Mouse (Mus musculus) liver, embryonic 13.5 days (tissue): ENCODE results near the gene Ift81. TPM values are rescaled to one million over a fixed set of nuclear protein-coding genes. Genes with fewer than 3 reads are reported as not detected.
A peak's percentile ranks its signal among the peaks of the same experiment; 100 is the strongest.

Experiments used
- ATAC-seq: fragments of 200-750 bp; cut with Nextera tagmentation; 2 replicates; pipeline ENCODE4 v1.8.0; 2017; ENCODE audit warnings: low read depth, mild to moderate bottlenecking, moderate number of reproducible peaks, moderate library complexity
- DNase-seq: peaks from one replicate; pipeline ENCODE4 v3.0.0; 2022
- H3K27ac ChIP-seq: fragments of 300-500 bp; sonication (generic); 2 replicates; pipeline ENCODE4 v1.5.1; 2015; ENCODE audit warnings: moderate library complexity, mild to moderate bottlenecking, inconsistent platforms
- H3K27me3 ChIP-seq: fragments of 300-500 bp; sonication (generic); 2 replicates; pipeline ENCODE4 v1.6.1; 2015; ENCODE audit warnings: mild to moderate bottlenecking, inconsistent platforms
- H3K36me3 ChIP-seq: fragments of 300-500 bp; sonication (generic); 2 replicates; pipeline ENCODE4 v1.6.1; 2015; ENCODE audit warnings: mild to moderate bottlenecking, inconsistent platforms
- H3K4me1 ChIP-seq: fragments of 300-500 bp; sonication (generic); replicated peaks from 2 replicates; pipeline ENCODE4 v1.6.1; 2015; ENCODE audit warnings: inconsistent platforms
- H3K4me2 ChIP-seq: fragments of 300-500 bp; sonication (generic); 2 replicates; pipeline ENCODE4 v1.6.1; 2015; ENCODE audit warnings: inconsistent platforms, mild to moderate bottlenecking, moderate library complexity
- H3K4me3 ChIP-seq: fragments of 300-500 bp; sonication (generic); replicated peaks from 2 replicates; pipeline ENCODE4 v1.5.1; 2015; ENCODE audit warnings: mild to moderate bottlenecking, inconsistent platforms
- H3K9ac ChIP-seq: fragments of 300-500 bp; sonication (generic); 2 replicates; pipeline ENCODE4 v1.6.1; 2015; ENCODE audit warnings: mild to moderate bottlenecking, inconsistent platforms
- H3K9me3 ChIP-seq: fragments of 300-500 bp; sonication (generic); replicated peaks from 2 replicates; pipeline ENCODE4 v1.6.1; 2016; ENCODE audit warnings: inconsistent platforms
- WGBS: fragments of 180-500 bp; shearing (Covaris S2); methylation state at CpG from one replicate; pipeline ENCODE4 v1.1.7; 2015; ENCODE audit not compliant: insufficient replicate concordance; 5-methylcytosine and 5-hydroxymethylcytosine counted together
- polyA plus RNA-seq: library from polyadenylated mRNA; unstranded; fragments of >200 nt; fragmentation: Nextera tagmentation; extraction: Ambion mirVana; gene quantifications from 2 replicates; pipeline ENCODE4 v1.2.1, GENCODE M21; 2015

The Ift81 gene
- polyA plus RNA-seq, 1 experiment from 2014 or later = 3.0 TPM

GRCm38 (mm10) chr5:122525238-122525931, 88.9 kb downstream of the Ift81 start:
- Histone ChIP-seq H3K27me3 (peaks cover 6% of the 10 kb centered on the region; the same call in 1 of the 2 replicates), H3K4me1 (peaks cover 53% of the 10 kb centered on the region), H3K36me3 (no peaks in the 10 kb centered on the region), H3K27ac (no peak overlapping the region), H3K9ac (no peak overlapping the region), H3K4me3 (no peak overlapping the region), H3K4me2 (no peak overlapping the region), H3K9me3 (no peaks in the 10 kb centered on the region)
- 66% methylated on average over 13 of the region's 14 CpGs for WGBS
- no peak for DNase-seq
- ATAC-seq = no peak

GRCm38 (mm10) chr5:122524854-122525237, 89.5 kb downstream of the Ift81 start:
- Histone ChIP-seq H3K4me3 (no peak overlapping the region), H3K27ac (no peak overlapping the region), H3K27me3 (peaks cover 6% of the 10 kb centered on the region; the same call in 1 of the 2 replicates), H3K9ac (no peak overlapping the region), H3K9me3 (no peaks in the 10 kb centered on the region), H3K4me1 (peaks cover 49% of the 10 kb centered on the region), H3K4me2 (no peak overlapping the region), H3K36me3 (no peaks in the 10 kb centered on the region)
- 57% methylated on average over 4 of the region's 4 CpGs for WGBS
- ATAC-seq (no peak), DNase-seq (no peak)

- WGBS = 80% methylated on average over 3 of the region's 3 CpGs
- H3K27ac ChIP-seq = no peak overlapping the region
- no peak overlapping the region for H3K4me3 ChIP-seq
- H3K36me3 ChIP-seq = no peaks in the 10 kb centered on the region
- DNase-seq = no peak
- peaks cover 6% of the 10 kb centered on the region; the same call in 1 of the 2 replicates for H3K27me3 ChIP-seq
- no peak for ATAC-seq
- no peak overlapping the region for H3K4me2 ChIP-seq
- peaks cover 43% of the 10 kb centered on the region for H3K4me1 ChIP-seq
- no peaks in the 10 kb centered on the region for H3K9me3 ChIP-seq
- H3K9ac ChIP-seq = no peak overlapping the region
Observed at GRCm38 (mm10) chr5:122524244-122524643, 90.1 kb downstream of the Ift81 start.

GRCm38 (mm10) chr5:122521130-122521473, 93.2 kb downstream of the Ift81 start:
- no peak overlapping the region for H3K27ac ChIP-seq

GRCm38 (mm10) chr5:122520254-122521129, 93.8 kb downstream of the Ift81 start:
- ATAC-seq = no peak
- H3K27me3 ChIP-seq = peaks cover 24% of the 10 kb centered on the region
- H3K4me2 ChIP-seq = no peak overlapping the region
- no peak for DNase-seq
- 45% methylated on average over 23 of the region's 23 CpGs for WGBS
- no peak overlapping the region for H3K9ac ChIP-seq
- H3K27ac ChIP-seq = no peak overlapping the region
- no peaks in the 10 kb centered on the region for H3K9me3 ChIP-seq
- no peaks in the 10 kb centered on the region for H3K36me3 ChIP-seq
- 0 out of 2 replicates have a peak, but pooled peaks cover 20% of the 10 kb centered on the region for H3K4me1 ChIP-seq
- no peak overlapping the region for H3K4me3 ChIP-seq

More at GRCm38 (mm10) chr5:122521130-122521473, 93.2 kb downstream of the Ift81 start:
- Histone ChIP-seq H3K9ac (no peak overlapping the region), H3K4me1 (0 out of 2 replicates have a peak, but pooled peaks cover 23% of the 10 kb centered on the region), H3K9me3 (no peaks in the 10 kb centered on the region), H3K27me3 (peaks cover 24% of the 10 kb centered on the region), H3K4me2 (no peak overlapping the region), H3K4me3 (no peak overlapping the region), H3K36me3 (no peaks in the 10 kb centered on the region)
- DNase-seq = no peak
- no peak for ATAC-seq
- WGBS = 46% methylated on average over 3 of the region's 3 CpGs

GRCm38 (mm10) chr5:122519043-122519660, 95.2 kb downstream of the Ift81 start:
- WGBS = 37% methylated on average over 7 of the region's 7 CpGs
- H3K4me3 ChIP-seq = no peak overlapping the region

GRCm38 (mm10) chr5:122518247-122518646, 96.1 kb downstream of the Ift81 start:
- Histone ChIP-seq H3K4me2 (no peak overlapping the region), H3K36me3 (no peaks in the 10 kb centered on the region), H3K4me1 (peaks cover 20% of the 10 kb centered on the region), H3K9me3 (no peaks in the 10 kb centered on the region), H3K9ac (no peak overlapping the region), H3K27me3 (peaks cover 24% of the 10 kb centered on the region), H3K27ac (no peak overlapping the region), H3K4me3 (no peak overlapping the region)
- ATAC-seq (no peak), DNase-seq (no peak)
- WGBS = 55% methylated on average over 8 of the region's 8 CpGs

More at GRCm38 (mm10) chr5:122519043-122519660, 95.2 kb downstream of the Ift81 start:
- H3K9me3 ChIP-seq = no peaks in the 10 kb centered on the region
- no peak overlapping the region for H3K9ac ChIP-seq
- DNase-seq (no peak), ATAC-seq (no peak)
- H3K36me3 ChIP-seq = no peaks in the 10 kb centered on the region
- H3K27ac ChIP-seq = no peak overlapping the region
- peaks cover 24% of the 10 kb centered on the region for H3K27me3 ChIP-seq
- peaks cover 13% of the 10 kb centered on the region; the same call in 1 of the 2 replicates for H3K4me1 ChIP-seq
- no peak overlapping the region for H3K4me2 ChIP-seq

- no peak overlapping the region for H3K4me3 ChIP-seq
- no peaks in the 10 kb centered on the region for H3K9me3 ChIP-seq
- no peak overlapping the region for H3K27ac ChIP-seq
- H3K4me2 ChIP-seq = no peak overlapping the region
- 56% methylated on average over 5 of the region's 5 CpGs for WGBS
- no peak for ATAC-seq
- H3K9ac ChIP-seq = no peak overlapping the region
- H3K36me3 ChIP-seq = no peaks in the 10 kb centered on the region
- H3K4me1 ChIP-seq = peaks cover 20% of the 10 kb centered on the region
- no peak for DNase-seq
- peaks cover 27% of the 10 kb centered on the region for H3K27me3 ChIP-seq
Observed at GRCm38 (mm10) chr5:122516901-122517300, 97.4 kb downstream of the Ift81 start.

- Histone ChIP-seq H3K9ac (no peak overlapping the region), H3K4me1 (peaks cover 24% of the 10 kb centered on the region), H3K4me3 (no peak overlapping the region), H3K4me2 (no peak overlapping the region), H3K9me3 (no peaks in the 10 kb centered on the region), H3K36me3 (no peaks in the 10 kb centered on the region), H3K27me3 (peaks cover 31% of the 10 kb centered on the region), H3K27ac (no peak overlapping the region)
- DNase-seq (no peak), ATAC-seq (no peak)
- WGBS = 53% methylated on average over 11 of the region's 11 CpGs
Observed at GRCm38 (mm10) chr5:122516029-122516730, 98.1 kb downstream of the Ift81 start.

- WGBS = 23% methylated on average over 8 of the region's 8 CpGs
- Histone ChIP-seq H3K27ac (no peak overlapping the region), H3K4me3 (no peak overlapping the region), H3K36me3 (no peaks in the 10 kb centered on the region), H3K9me3 (no peaks in the 10 kb centered on the region), H3K27me3 (peaks cover 29% of the 10 kb centered on the region), H3K9ac (no peak overlapping the region), H3K4me2 (peak overlapping the region; percentile 41), H3K4me1 (peaks cover 18% of the 10 kb centered on the region)
- no peak for DNase-seq
- no peak for ATAC-seq
Observed at GRCm38 (mm10) chr5:122514127-122514521, 100.2 kb downstream of the Ift81 start.
